Mouse (Mus musculus) spleen, adult 2 months (tissue): ENCODE results near the gene Fhl2. TPM values are rescaled to one million over a fixed set of nuclear protein-coding genes. Genes with fewer than 3 reads are reported as not detected.

Experiments used
- DNase-seq, 2 experiments: peaks; one replicate each; pipeline versions ENCODE4 v3.0.0 to v3.0.0-alpha.2; 2012 to 2021; ENCODE audit warnings: low spot score in 2 of 2, low read depth in 1 of 2
- H3K27ac ChIP-seq: fragments of 200-500 bp; 2 replicates; pipeline ENCODE4 v1.5.1; 2012; ENCODE audit warnings: low read length, inconsistent platforms; ENCODE audit not compliant: insufficient read depth
- H3K27me3 ChIP-seq: fragments of 200-500 bp; 2 replicates; pipeline ENCODE4 v1.6.1; 2012; ENCODE audit warnings: mild to moderate bottlenecking, moderate library complexity, low read length, inconsistent platforms; ENCODE audit not compliant: control insufficient read depth, insufficient read depth
- H3K36me3 ChIP-seq: fragments of 200-500 bp; 2 replicates; pipeline ENCODE4 v1.6.1; 2012; ENCODE audit warnings: mild to moderate bottlenecking, low read length, inconsistent platforms; ENCODE audit not compliant: control insufficient read depth, insufficient read depth
- H3K4me1 ChIP-seq: fragments of 200-500 bp; 2 replicates; pipeline ENCODE4 v1.6.1; 2011; ENCODE audit warnings: inconsistent platforms; ENCODE audit not compliant: control insufficient read depth, insufficient read depth, insufficient read length
- H3K4me3 ChIP-seq: fragments of 200-500 bp; 2 replicates; pipeline ENCODE4 v1.5.1; 2011; ENCODE audit warnings: mild to moderate bottlenecking, inconsistent platforms; ENCODE audit not compliant: insufficient read depth, insufficient read length; ENCODE audit errors: extremely low read depth
- CTCF ChIP-seq: fragments of 200-500 bp; IDR thresholded peaks from 2 replicates; pipeline ENCODE4 v1.5.1; 2011; ENCODE audit warnings: mild to moderate bottlenecking, inconsistent platforms; ENCODE audit not compliant: insufficient read depth, insufficient read length, insufficient replicate concordance; ENCODE audit errors: extremely low read depth
- POLR2A ChIP-seq: fragments of 200-500 bp; IDR thresholded peaks from 2 replicates; pipeline ENCODE4 v1.6.1; 2011; ENCODE audit warnings: low read depth, low read length, inconsistent platforms
- WGBS: fragments of 180-500 bp; shearing (Covaris S2); methylation state at CpG from one replicate; pipeline ENCODE4 v1.1.7; 2018; 5-methylcytosine and 5-hydroxymethylcytosine counted together
- polyA plus RNA-seq: library from polyadenylated mRNA; depleted of rRNA; stranded (reverse); fragments of >200 nt; gene quantifications from 2 replicates; pipeline ENCODE4 v1.2.3, GENCODE M21; 2012; rRNA removed

The Fhl2 gene
- polyA plus RNA-seq, 1 experiment: 1.8 TPM

DNA sequence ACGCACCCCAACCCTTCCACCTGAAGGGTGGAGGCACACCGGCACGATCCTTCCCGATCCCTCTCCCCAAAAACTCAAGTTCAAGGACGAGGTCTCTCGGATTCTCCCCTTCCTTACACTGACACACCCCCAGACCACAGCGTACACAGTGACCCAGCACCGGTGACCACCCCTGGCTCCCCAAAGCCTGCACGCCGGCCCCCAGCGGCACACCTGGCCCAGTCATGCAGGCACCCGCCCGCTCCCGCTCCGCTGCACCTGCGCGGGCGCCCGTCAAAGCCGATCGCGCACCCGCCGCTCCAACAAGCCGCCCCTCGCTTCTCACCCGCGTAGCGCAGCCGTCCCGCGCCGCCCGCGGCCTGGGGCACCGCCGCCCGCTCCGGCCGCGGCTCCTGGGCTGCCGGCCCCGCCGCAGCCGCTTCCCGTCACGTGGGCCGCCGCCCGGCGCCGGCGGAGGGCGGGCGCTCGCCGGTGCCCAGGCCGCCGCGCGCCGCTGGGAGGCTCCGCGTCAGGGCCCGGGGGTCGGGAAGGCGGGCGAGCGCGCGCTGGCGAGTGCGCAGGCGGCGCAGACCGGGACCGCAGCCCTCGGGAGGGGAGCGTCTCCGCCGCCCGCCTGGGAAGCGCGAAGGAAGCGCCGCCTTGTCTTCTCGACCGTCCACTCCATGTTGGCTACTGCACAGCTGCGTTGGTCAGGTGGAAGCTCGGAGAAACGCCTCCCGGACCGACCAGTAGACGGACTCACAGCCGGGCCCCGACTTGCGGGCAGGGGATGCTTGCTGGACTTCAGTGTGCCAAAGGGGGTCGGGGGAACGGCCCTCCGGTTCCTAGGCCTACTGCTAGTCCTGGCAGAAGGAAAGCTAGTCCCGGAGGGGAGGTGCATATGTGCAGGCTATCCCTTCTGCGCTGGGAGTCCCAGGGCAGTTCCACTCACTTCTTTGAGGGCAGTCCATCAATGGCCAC lies 104.4 kb downstream of the Fhl2 start:
- Histone ChIP-seq H3K4me3 (peak overlapping the region; percentile 97), H3K27me3 (no peaks in the 10 kb centered on the region), H3K36me3 (no peaks in the 10 kb centered on the region), H3K27ac (peak overlapping the region; percentile 76), H3K4me1 (peaks cover 2% of the 10 kb centered on the region; the same call in 1 of the 2 replicates)
- peak in 1 of 2 experiments; percentile 64 for DNase-seq
- 2% methylated on average over 102 of the region's 102 CpGs for WGBS
- TF ChIP-seq CTCF: no peak; the same call in 1 of the 2 replicates
- no peak for TF ChIP-seq POLR2A

- Histone ChIP-seq H3K4me1 (peaks cover 2% of the 10 kb centered on the region; the same call in 1 of the 2 replicates), H3K4me3 (peak overlapping the region; percentile 88), H3K27ac (peak overlapping the region; percentile 44; the same call in 1 of the 2 replicates), H3K27me3 (no peaks in the 10 kb centered on the region), H3K36me3 (no peaks in the 10 kb centered on the region)
- WGBS: 29% methylated on average over 13 of the region's 13 CpGs
- TF ChIP-seq CTCF (no peak), POLR2A (no peak)
- DNase-seq: no peak
Measured at GRCm38 (mm10) chr1:43091306-43092055, 105.3 kb downstream of the Fhl2 start.

DNA sequence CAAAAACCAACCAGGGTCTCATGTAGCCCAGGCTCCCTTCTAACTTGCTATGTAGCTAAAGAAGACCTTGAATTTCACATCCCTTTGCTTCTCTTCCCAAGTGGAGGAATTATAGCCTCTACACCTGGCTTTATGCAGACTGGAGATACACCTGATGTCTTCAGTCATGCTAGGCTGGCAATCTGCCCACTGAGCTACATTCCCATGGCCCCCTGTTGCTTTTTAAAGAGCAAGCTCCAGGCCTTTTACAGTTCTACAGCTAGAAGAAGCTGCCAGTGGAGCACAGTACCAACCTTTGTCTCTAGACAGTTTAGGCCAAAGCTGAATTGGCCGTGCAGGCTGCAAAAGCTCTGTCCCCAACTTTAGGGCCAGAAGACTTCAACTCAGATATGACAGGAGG lies 106.4 kb downstream of the Fhl2 start:
- Histone ChIP-seq H3K4me1 (peaks cover 2% of the 10 kb centered on the region; the same call in 1 of the 2 replicates), H3K27ac (no peak overlapping the region), H3K27me3 (no peaks in the 10 kb centered on the region), H3K4me3 (no peak overlapping the region), H3K36me3 (no peaks in the 10 kb centered on the region)
- DNase-seq: no peak
- whole genome bisulfite sequencing: 86% methylated on average over 1 of the region's 1 CpGs
- no peak for TF ChIP-seq POLR2A
- TF ChIP-seq CTCF: no peak

DNA sequence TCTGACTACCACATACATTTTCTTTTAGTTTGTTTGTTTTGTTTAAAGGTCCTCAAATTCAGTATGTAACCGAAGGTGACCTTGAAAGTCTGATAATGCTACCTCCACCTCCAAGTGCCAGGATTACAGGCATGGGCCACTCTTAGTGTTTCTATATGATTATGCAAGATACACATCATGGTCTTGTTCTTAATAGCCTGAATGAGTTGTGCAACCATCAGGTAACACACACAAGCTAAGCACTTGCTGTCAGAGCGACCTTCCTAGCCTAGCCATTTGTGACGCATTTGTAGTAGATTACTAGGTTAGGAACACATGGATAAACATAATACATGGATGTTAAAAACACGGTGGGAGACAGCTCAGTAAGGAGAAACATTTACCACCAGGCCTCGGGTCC lies 113.8 kb downstream of the Fhl2 start:
- 89% methylated on average over 5 of the region's 5 CpGs for WGBS
- no peak overlapping the region for H3K4me3 ChIP-seq
- DNase-seq: no peak
- H3K27me3 ChIP-seq: no peaks in the 10 kb centered on the region
- TF ChIP-seq CTCF (no peak), POLR2A (no peak)
- no peaks in the 10 kb centered on the region for H3K4me1 ChIP-seq
- H3K36me3 ChIP-seq: no peaks in the 10 kb centered on the region
- no peak overlapping the region for H3K27ac ChIP-seq

DNA sequence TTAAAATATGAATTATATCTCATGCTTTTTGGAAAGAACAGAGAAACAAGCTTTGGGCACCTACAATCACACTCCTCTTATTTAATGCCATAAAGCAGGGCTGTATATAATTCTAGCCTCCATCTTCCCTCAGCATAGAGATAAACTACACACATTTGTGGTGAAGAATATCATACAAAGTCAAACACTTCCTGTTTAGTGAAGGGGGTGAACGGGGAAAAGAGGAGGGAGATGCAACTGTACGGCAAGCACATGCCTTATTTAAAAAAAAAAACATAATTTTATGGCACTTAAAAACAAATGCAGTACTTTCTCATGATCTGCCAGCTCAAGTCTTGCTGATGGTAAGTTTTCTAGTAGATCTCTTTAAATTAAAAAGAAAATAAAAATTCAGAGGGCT lies 118.7 kb downstream of the Fhl2 start:
- no peaks in the 10 kb centered on the region for H3K27me3 ChIP-seq
- 53% methylated on average over 2 of the region's 2 CpGs for WGBS
- TF ChIP-seq CTCF (no peak), POLR2A (no peak)
- H3K27ac ChIP-seq: no peak overlapping the region
- DNase-seq: no peak
- no peaks in the 10 kb centered on the region for H3K4me1 ChIP-seq
- H3K36me3 ChIP-seq: peaks cover 10% of the 10 kb centered on the region
- H3K4me3 ChIP-seq: no peak overlapping the region

DNA sequence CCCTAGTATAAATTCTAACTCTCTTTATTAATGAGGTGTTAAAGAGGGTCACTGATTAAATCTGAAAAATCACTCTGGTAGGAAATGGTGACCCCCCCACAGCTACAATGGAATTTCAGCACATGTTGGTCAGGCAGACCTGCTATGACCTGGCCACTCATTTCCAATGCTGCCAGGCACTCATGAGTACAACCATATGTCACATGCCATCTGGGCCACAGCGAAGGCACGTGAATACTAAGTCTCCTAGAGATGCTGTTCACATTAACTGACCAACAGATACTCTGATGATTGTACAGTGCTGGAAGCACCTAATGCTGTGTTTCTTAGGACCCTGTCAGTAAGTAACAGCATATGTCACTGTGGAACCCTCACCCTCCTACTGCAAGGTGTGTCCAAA lies 122.0 kb downstream of the Fhl2 start:
- H3K4me1 ChIP-seq: no peaks in the 10 kb centered on the region
- H3K36me3 ChIP-seq: peaks cover 10% of the 10 kb centered on the region
- DNase-seq: no peak
- TF ChIP-seq CTCF (no peak), POLR2A (no peak)
- no peaks in the 10 kb centered on the region for H3K27me3 ChIP-seq
- H3K27ac ChIP-seq: no peak overlapping the region
- no peak overlapping the region for H3K4me3 ChIP-seq
- WGBS: 93% methylated on average over 2 of the region's 2 CpGs

Other genes with a start within 250 kb of the Fhl2 start
- gene Gpr45, start 244.1 kb downstream of the Fhl2 start, polyA plus RNA-seq: 0.29 and 0.33 TPM in 2 replicates
- 13.4 and 15.2 TPM in 2 replicates for gene Tgfbrap1, start 98.3 kb downstream of the Fhl2 start, polyA plus RNA-seq
- gene AI597479, start 98.3 kb downstream of the Fhl2 start, polyA plus RNA-seq: 1.8 and 2.2 TPM in 2 replicates
- 15.9 and 22.9 TPM in 2 replicates for gene Nck2, start 247.6 kb upstream of the Fhl2 start, polyA plus RNA-seq